Mouse (Mus musculus) MEL (cell line): ENCODE results near the gene Hat1.

Experiments
- CTCF ChIP-seq, 3 experiments: IDR thresholded peaks in 2 of 3; conservative IDR thresholded peaks in 1 of 3; 2 replicates each; pipeline ENCODE4 v1.5.1; 2011 to 2012; ENCODE audit warnings: low read length in 3 of 3, low read depth in 2 of 3, mild to moderate bottlenecking in 2 of 3, improper control_type of control experiment in 1 of 3, inconsistent platforms in 1 of 3, mixed read lengths in 1 of 3, moderate library complexity in 1 of 3; ENCODE audit not compliant: control insufficient read depth in 1 of 3, insufficient read depth in 1 of 3, poor library complexity in 1 of 3, severe bottlenecking in 1 of 3
- EP300 ChIP-seq, 2 experiments: IDR thresholded peaks; 2 replicates each; pipeline ENCODE4 v1.6.1; 2011; ENCODE audit warnings: improper control_type of control experiment in 2 of 2, low read length in 2 of 2, low read depth in 1 of 2, mild to moderate bottlenecking in 1 of 2

- TF ChIP-seq CTCF (IDR thresholded peaks at IDR 0.05 in 2 of 3, conservative IDR thresholded peaks at IDR 0.05 in 1 of 3; ENCODE audit: control insufficient read depth in 1 of 3, insufficient read depth in 1 of 3, low read depth in 2 of 3, low read length in 3 of 3, poor library complexity in 1 of 3, severe bottlenecking in 1 of 3) = no peak
- no peak for TF ChIP-seq EP300 (IDR thresholded peaks at IDR 0.05; ENCODE audit: low read depth in 1 of 2, low read length in 2 of 2)
These were observed 86.6 kb downstream of the Hat1 start for GRCm38 (mm10) chr2:71475311-71475710.
